Mouse (Mus musculus): ENCODE measurements around the gene Tmem63a. TPM values are rescaled to one million over a fixed set of nuclear protein-coding genes. Genes with fewer than 3 reads are reported as not detected.

The Tmem63a gene
- polyA plus RNA-seq, 1 experiment from 2014 or later: 5.2 TPM

- Histone ChIP-seq H3K27me3 (peaks cover 25% of the 10 kb centered on the region), H3K4me1 (replicated peaks) (peaks cover 22% of the 10 kb centered on the region), H3K9me3 (replicated peaks) (no peaks in the 10 kb centered on the region), H3K4me3 (replicated peaks) (no peak overlapping the region), H3K36me3 (no peaks in the 10 kb centered on the region), H3K9ac (no peak overlapping the region), H3K4me2 (no peak overlapping the region), H3K27ac (no peak overlapping the region)
- WGBS (ENCODE audit: insufficient replicate concordance): 62% methylated on average over 5 of the region's 5 CpGs
- DNase-seq (no peak), ATAC-seq (ENCODE audit: low read depth) (no peak)
Observed at GRCm38 (mm10) chr1:181011601-181012000, 69.5 kb downstream of the Tmem63a start.

GRCm38 (mm10) chr1:181012416-181012815, 70.3 kb downstream of the Tmem63a start:
- DNase-seq: no peak

GRCm38 (mm10) chr1:181013446-181013845, 71.3 kb downstream of the Tmem63a start:
- peaks cover 44% of the 10 kb centered on the region for H3K27me3 ChIP-seq
- H3K9me3 ChIP-seq (replicated peaks): no peaks in the 10 kb centered on the region
- 34% methylated on average over 6 of the region's 6 CpGs for WGBS (ENCODE audit: insufficient replicate concordance)

More at GRCm38 (mm10) chr1:181012416-181012815, 70.3 kb downstream of the Tmem63a start:
- 60% methylated on average over 3 of the region's 3 CpGs for WGBS (ENCODE audit: insufficient replicate concordance)
- Histone ChIP-seq H3K4me1 (replicated peaks) (peaks cover 31% of the 10 kb centered on the region), H3K27me3 (peaks cover 33% of the 10 kb centered on the region), H3K9ac (no peak overlapping the region), H3K4me3 (replicated peaks) (no peak overlapping the region), H3K36me3 (no peaks in the 10 kb centered on the region), H3K9me3 (replicated peaks) (no peaks in the 10 kb centered on the region), H3K4me2 (no peak overlapping the region), H3K27ac (no peak overlapping the region)
- no peak for ATAC-seq (ENCODE audit: low read depth)

GRCm38 (mm10) chr1:181014731-181015500, 72.8 kb downstream of the Tmem63a start:
- Histone ChIP-seq H3K4me3 (replicated peaks) (no peak overlapping the region), H3K27me3 (peaks cover 52% of the 10 kb centered on the region), H3K9ac (no peak overlapping the region), H3K9me3 (replicated peaks) (no peaks in the 10 kb centered on the region), H3K36me3 (no peaks in the 10 kb centered on the region), H3K4me1 (replicated peaks) (peaks cover 28% of the 10 kb centered on the region), H3K4me2 (no peak overlapping the region), H3K27ac (no peak overlapping the region)
- no peak for ATAC-seq (ENCODE audit: low read depth)
- no peak for DNase-seq
- 69% methylated on average over 6 of the region's 6 CpGs for WGBS (ENCODE audit: insufficient replicate concordance)

More at GRCm38 (mm10) chr1:181013446-181013845, 71.3 kb downstream of the Tmem63a start:
- Histone ChIP-seq H3K9ac (no peak overlapping the region), H3K36me3 (no peaks in the 10 kb centered on the region), H3K4me2 (no peak overlapping the region), H3K27ac (no peak overlapping the region), H3K4me3 (replicated peaks) (no peak overlapping the region), H3K4me1 (replicated peaks) (peaks cover 31% of the 10 kb centered on the region)
- DNase-seq (no peak), ATAC-seq (ENCODE audit: low read depth) (no peak)

- DNase-seq: no peak
Observed at GRCm38 (mm10) chr1:181015558-181015957, 73.4 kb downstream of the Tmem63a start.

GRCm38 (mm10) chr1:181016045-181016444, 73.9 kb downstream of the Tmem63a start:
- Histone ChIP-seq H3K4me1 (replicated peaks) (peaks cover 33% of the 10 kb centered on the region), H3K27ac (no peak overlapping the region), H3K9me3 (replicated peaks) (no peaks in the 10 kb centered on the region), H3K27me3 (peaks cover 52% of the 10 kb centered on the region), H3K4me2 (no peak overlapping the region), H3K36me3 (no peaks in the 10 kb centered on the region), H3K9ac (no peak overlapping the region; the same call in 1 of the 2 replicates), H3K4me3 (replicated peaks) (no peak overlapping the region)
- no peak for ATAC-seq (ENCODE audit: low read depth)
- no peak for DNase-seq
- WGBS (ENCODE audit: insufficient replicate concordance): 59% methylated on average over 4 of the region's 4 CpGs

More at GRCm38 (mm10) chr1:181015558-181015957, 73.4 kb downstream of the Tmem63a start:
- no peaks in the 10 kb centered on the region for H3K36me3 ChIP-seq
- no peak overlapping the region for H3K9ac ChIP-seq
- peaks cover 28% of the 10 kb centered on the region for H3K4me1 ChIP-seq (replicated peaks)
- H3K4me2 ChIP-seq: no peak overlapping the region
- peaks cover 52% of the 10 kb centered on the region for H3K27me3 ChIP-seq
- ATAC-seq (ENCODE audit: low read depth): no peak
- H3K4me3 ChIP-seq (replicated peaks): no peak overlapping the region
- no peak overlapping the region for H3K27ac ChIP-seq
- no peaks in the 10 kb centered on the region for H3K9me3 ChIP-seq (replicated peaks)

- Histone ChIP-seq H3K27me3 (peaks cover 52% of the 10 kb centered on the region), H3K27ac (peak overlapping the region; percentile 19; the same call in 1 of the 2 replicates), H3K4me3 (replicated peaks) (peak overlapping the region; percentile 53), H3K9me3 (replicated peaks) (no peaks in the 10 kb centered on the region), H3K4me1 (replicated peaks) (peaks cover 38% of the 10 kb centered on the region), H3K36me3 (no peaks in the 10 kb centered on the region), H3K9ac (peak overlapping the region; percentile 43), H3K4me2 (peak overlapping the region; percentile 74)
- DNase-seq: no peak
- no peak for ATAC-seq (ENCODE audit: low read depth)
- 4% methylated on average over 21 of the region's 21 CpGs for WGBS (ENCODE audit: insufficient replicate concordance)
Observed at GRCm38 (mm10) chr1:181016532-181017131, 74.5 kb downstream of the Tmem63a start.

GRCm38 (mm10) chr1:181017212-181017711, 75.1 kb downstream of the Tmem63a start:
- H3K36me3 ChIP-seq: no peaks in the 10 kb centered on the region
- peak overlapping the region; percentile 43 for H3K9ac ChIP-seq
- 1% methylated on average over 22 of the region's 22 CpGs for WGBS (ENCODE audit: insufficient replicate concordance)
- ATAC-seq (ENCODE audit: low read depth) (peak; percentile 70), DNase-seq (peak; percentile 58)
- no peaks in the 10 kb centered on the region for H3K9me3 ChIP-seq (replicated peaks)
- H3K4me3 ChIP-seq (replicated peaks): peak overlapping the region; percentile 53
- peaks cover 48% of the 10 kb centered on the region for H3K27me3 ChIP-seq
- peaks cover 38% of the 10 kb centered on the region for H3K4me1 ChIP-seq (replicated peaks)
- peak overlapping the region; percentile 19 for H3K27ac ChIP-seq
- H3K4me2 ChIP-seq: peak overlapping the region; percentile 74

- DNase-seq: no peak
- peaks cover 38% of the 10 kb centered on the region for H3K4me1 ChIP-seq (replicated peaks)
- WGBS (ENCODE audit: insufficient replicate concordance): 69% methylated on average over 13 of the region's 13 CpGs
- no peaks in the 10 kb centered on the region for H3K9me3 ChIP-seq (replicated peaks)
- ATAC-seq (ENCODE audit: low read depth): no peak
- H3K4me2 ChIP-seq: no peak overlapping the region
- H3K27me3 ChIP-seq: peaks cover 48% of the 10 kb centered on the region
- no peaks in the 10 kb centered on the region for H3K36me3 ChIP-seq
- H3K27ac ChIP-seq: no peak overlapping the region
- H3K4me3 ChIP-seq (replicated peaks): no peak overlapping the region
- H3K9ac ChIP-seq: no peak overlapping the region
Observed at GRCm38 (mm10) chr1:181017890-181018420, 75.8 kb downstream of the Tmem63a start.

GRCm38 (mm10) chr1:181020756-181021487, 78.8 kb downstream of the Tmem63a start, which contains the start of gene Ephx1:
TSS of gene Ephx1 (minus strand) at chr1:181020904.
- Histone ChIP-seq H3K9me3 (replicated peaks) (no peaks in the 10 kb centered on the region), H3K9ac (no peak within 1 kb of the TSS), H3K27me3 (peaks cover 37% of the 10 kb centered on the region), H3K27ac (no peak within 1 kb of the TSS), H3K36me3 (no peaks in the 10 kb centered on the region), H3K4me2 (no peak within 1 kb of the TSS), H3K4me3 (replicated peaks) (no peak within 1 kb of the TSS), H3K4me1 (replicated peaks) (peaks cover 32% of the 10 kb centered on the region)
- WGBS (ENCODE audit: insufficient replicate concordance): 40% methylated on average over 5 of the region's 5 CpGs
- DNase-seq (no peak), ATAC-seq (ENCODE audit: low read depth) (peak; percentile 35)

GRCm38 (mm10) chr1:181021488-181021865, 79.3 kb downstream of the Tmem63a start:
- H3K4me1 ChIP-seq (replicated peaks): peaks cover 28% of the 10 kb centered on the region
- peaks cover 34% of the 10 kb centered on the region for H3K27me3 ChIP-seq
- WGBS (ENCODE audit: insufficient replicate concordance): 53% methylated on average over 7 of the region's 7 CpGs
- no peak overlapping the region for H3K4me3 ChIP-seq (replicated peaks)
- DNase-seq (no peak), ATAC-seq (ENCODE audit: low read depth) (no peak)
- H3K9me3 ChIP-seq (replicated peaks): no peaks in the 10 kb centered on the region
- no peak overlapping the region for H3K4me2 ChIP-seq
- no peak overlapping the region for H3K9ac ChIP-seq
- no peak overlapping the region for H3K27ac ChIP-seq
- H3K36me3 ChIP-seq: no peaks in the 10 kb centered on the region

Data from liver, embryonic 13.5 days (tissue).